8 mouse cellular contexts compared by ENCODE assay signal in the genomic region with DNA sequence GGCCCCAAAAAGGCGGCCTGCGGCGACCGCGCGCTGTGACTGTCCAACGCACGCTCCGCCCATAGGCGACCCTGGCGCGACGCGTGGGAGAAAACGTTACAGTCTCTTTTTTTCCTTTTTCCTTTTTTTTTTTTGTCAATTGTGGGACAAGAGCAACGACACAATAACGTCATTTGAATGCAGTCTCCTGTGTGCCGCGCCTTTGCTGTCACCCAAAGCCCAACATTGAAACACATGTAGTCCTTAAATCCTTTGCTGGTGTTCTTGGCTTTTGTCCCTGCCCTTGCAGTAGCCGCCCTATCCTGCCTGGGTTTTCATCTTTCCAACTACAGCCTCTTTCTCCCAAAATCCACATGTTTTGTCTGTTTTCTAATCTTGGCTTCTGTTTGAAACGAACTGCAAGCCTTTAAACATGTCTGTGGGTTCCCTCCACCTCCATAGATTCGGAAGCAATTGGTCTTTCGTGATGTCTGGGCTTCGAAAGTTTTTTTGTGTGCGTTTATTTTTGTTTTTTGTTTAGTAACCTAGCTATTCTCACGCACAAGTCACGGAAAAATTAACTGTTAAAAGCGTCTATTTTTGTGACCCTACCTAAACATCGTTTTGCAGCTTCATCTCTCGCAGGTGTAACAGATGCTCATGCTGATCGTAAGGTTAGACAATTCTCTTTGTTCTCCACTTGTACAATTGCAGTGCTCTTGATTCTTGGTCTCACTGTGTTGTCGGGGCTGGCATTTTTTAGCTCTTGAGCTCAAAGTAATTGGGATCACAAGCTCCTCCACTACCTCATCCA. TPM values are rescaled to one million over a fixed set of nuclear protein-coding genes. Genes with fewer than 3 reads are reported as not detected.
DNase-seq lines count a peak whose midpoint lies in the region; ATAC-seq and TF ChIP-seq lines count a peak whose summit lies in the region.

No protein-coding gene starts in this region.

- TF ChIP-seq CTCF in testis, adult 2 months (IDR thresholded peaks at IDR 0.05; ENCODE audit: control insufficient read depth, insufficient read depth, insufficient replicate concordance, low read depth, low read length): no peak

- no peaks in the 10 kb centered on the region for H3K4me1 ChIP-seq in testis, adult 2 months (ENCODE audit: control insufficient read depth, insufficient read depth, low read length)
- no peaks in the 10 kb centered on the region for H3K4me1 ChIP-seq in neural tube, embryonic 11.5 days (ENCODE audit: control insufficient read depth, insufficient read depth, low read length)

- no peaks in the 10 kb centered on the region for H3K36me3 ChIP-seq in testis, adult 2 months (ENCODE audit: control insufficient read depth, insufficient read depth, low read length)
- no peaks in the 10 kb centered on the region for H3K36me3 ChIP-seq in neural tube, embryonic 11.5 days (ENCODE audit: control insufficient read depth, insufficient read depth, low read length)

- H3K27ac ChIP-seq in testis, adult 2 months (ENCODE audit: control insufficient read depth, insufficient read depth, low read depth, low read length): peak overlapping the region; percentile 95
- peak overlapping the region; percentile 90 for H3K27ac ChIP-seq in neural tube, embryonic 11.5 days (ENCODE audit: low read depth, low read length)

- H3K4me2 ChIP-seq in neural tube, embryonic 11.5 days (ENCODE audit: low read depth): peak overlapping the region; percentile 53

- TF ChIP-seq POLR2A in testis, adult 2 months (IDR thresholded peaks at IDR 0.05; ENCODE audit: control insufficient read depth, low read depth, low read length): no peak

- H3K9me3 ChIP-seq in neural tube, embryonic 11.5 days (ENCODE audit: control insufficient read depth, low read length): no peaks in the 10 kb centered on the region

- DNase-seq in embryo, embryonic 10 days (ENCODE audit: low spot score): peak; percentile 7
- no peak for DNase-seq in embryo, embryonic 11 days
- no peak for DNase-seq in testis, postnatal 14 days (ENCODE audit: low spot score)
- DNase-seq in neural tube, embryonic 11.5 days (ENCODE audit: low spot score): no peak
- DNase-seq in natural killer cell, adult 2 months (ENCODE audit: low spot score in 2 of 2): no peak
- DNase-seq in right cerebral cortex, postnatal 4 days: no peak

- WGBS in neural tube, embryonic 11.5 days: 18% methylated on average over 31 of the region's 32 CpGs

- H3K4me3 ChIP-seq in testis, adult 2 months (ENCODE audit: control insufficient read depth, low read depth, low read length): peak overlapping the region; percentile 91
- H3K4me3 ChIP-seq in neural tube, embryonic 11.5 days (ENCODE audit: low read depth, low read length): peak overlapping the region; percentile 62

- peak overlapping the region; percentile 79 for H3K9ac ChIP-seq in neural tube, embryonic 11.5 days (ENCODE audit: low read length)

- no peaks in the 10 kb centered on the region for H3K27me3 ChIP-seq in testis, adult 2 months (ENCODE audit: control insufficient read depth, insufficient read depth, low read length)
- peaks cover 4% of the 10 kb centered on the region; the same call in 1 of the 2 replicates for H3K27me3 ChIP-seq in neural tube, embryonic 11.5 days (ENCODE audit: control insufficient read depth, insufficient read depth, low read length)

- ATAC-seq in inflammation-experienced regulatory T-cells, adult 6 months: peak; percentile 34
- ATAC-seq in neural tube, embryonic 11.5 days (ENCODE audit: insufficient read depth, low FRiP score, low TSS enrichment): no peak

RNA-seq across cellular contexts. Expression of a gene that starts 0.7 kb away (rescaled TPM):
- 5.5 and 6.1 TPM in 2 replicates for polyA plus RNA-seq in testis, adult 2 months (2012; rRNA removed)
- 10 to 100 TPM; 10.8 to 11.8 (median 11.1) TPM for polyA plus RNA-seq in inflammation-experienced regulatory T-cells, adult 6 months (2017; shearing (Covaris generic))
- polyA plus RNA-seq in neural tube, embryonic 11.5 days (2014; fragmentation: Nextera tagmentation; extraction: Ambion mirVana): 28.5 and 28.9 TPM in 2 replicates
